Mouse (Mus musculus) embryonic facial prominence, embryonic 15.5 days (tissue): ENCODE data around the gene Ppp3ca. TPM values are rescaled to one million over a fixed set of nuclear protein-coding genes. Genes with fewer than 3 reads are reported as not detected.

Experiments used
- ATAC-seq: fragments of 200-750 bp; cut with Nextera tagmentation; 2 replicates; pipeline ENCODE4 v1.8.0; 2017; ENCODE audit warnings: low read depth, moderate TSS enrichment; ENCODE audit not compliant: insufficient number of reproducible peaks, low FRiP score, low TSS enrichment
- H3K27ac ChIP-seq: fragments of 300-500 bp; sonication (generic); replicated peaks from 2 replicates; pipeline ENCODE4 v1.5.1; 2015; ENCODE audit warnings: mild to moderate bottlenecking, inconsistent platforms
- H3K27me3 ChIP-seq: fragments of 300-500 bp; sonication (generic); 2 replicates; pipeline ENCODE4 v1.6.1; 2015; ENCODE audit warnings: inconsistent platforms
- H3K36me3 ChIP-seq: fragments of 300-500 bp; sonication (generic); 2 replicates; pipeline ENCODE4 v1.6.1; 2015; ENCODE audit warnings: mild to moderate bottlenecking, inconsistent platforms
- H3K4me1 ChIP-seq: fragments of 300-500 bp; sonication (generic); 2 replicates; pipeline ENCODE4 v1.6.1; 2015; ENCODE audit warnings: inconsistent platforms
- H3K4me2 ChIP-seq: fragments of 300-500 bp; sonication (generic); replicated peaks from 2 replicates; pipeline ENCODE4 v1.6.1; 2015; ENCODE audit warnings: mild to moderate bottlenecking, inconsistent platforms
- H3K4me3 ChIP-seq: fragments of 300-500 bp; sonication (generic); replicated peaks from 2 replicates; pipeline ENCODE4 v1.5.1; 2015; ENCODE audit warnings: mild to moderate bottlenecking, inconsistent platforms
- H3K9ac ChIP-seq: fragments of 300-500 bp; sonication (generic); 2 replicates; pipeline ENCODE4 v1.6.1; 2015; ENCODE audit warnings: inconsistent platforms
- H3K9me3 ChIP-seq: fragments of 300-500 bp; sonication (generic); replicated peaks from 2 replicates; pipeline ENCODE4 v1.6.1; 2016; ENCODE audit warnings: inconsistent platforms
- WGBS: fragments of 180-500 bp; shearing (Covaris S2); methylation state at CpG from one replicate; pipeline ENCODE4 v1.1.7; 2015; 5-methylcytosine and 5-hydroxymethylcytosine counted together
- polyA plus RNA-seq: library from polyadenylated mRNA; unstranded; fragments of >200 nt; fragmentation: Nextera tagmentation; extraction: Ambion mirVana; gene quantifications from 2 replicates; pipeline ENCODE4 v1.2.1, GENCODE M21; 2015

Ppp3ca gene
- polyA plus RNA-seq, 1 experiment from 2014 or later: 82.8 TPM

DNA sequence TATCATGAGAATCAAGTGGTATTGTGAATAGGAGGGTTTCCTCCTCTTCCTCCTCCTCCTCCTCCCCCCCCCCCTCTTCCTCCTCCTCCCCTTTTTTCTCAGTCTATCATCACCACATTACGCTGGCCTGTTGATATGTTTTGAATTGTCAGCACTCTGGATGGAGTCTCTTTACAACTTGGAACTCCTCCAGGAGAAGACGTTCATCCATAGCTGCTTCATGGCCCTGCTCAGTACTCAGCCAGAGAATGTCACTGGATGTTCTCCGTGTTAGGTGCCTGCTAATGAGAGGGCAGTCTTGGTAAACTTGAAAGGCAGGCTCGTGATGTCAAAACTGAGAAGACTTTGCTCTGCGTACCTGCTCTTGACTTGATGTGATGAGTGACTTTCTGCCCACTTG lies 149.1 kb downstream of the Ppp3ca start:
- Histone ChIP-seq H3K4me2 (no peak overlapping the region), H3K9ac (no peak overlapping the region), H3K27me3 (no peaks in the 10 kb centered on the region), H3K9me3 (no peaks in the 10 kb centered on the region), H3K27ac (no peak overlapping the region), H3K4me3 (no peak overlapping the region), H3K4me1 (no peaks in the 10 kb centered on the region), H3K36me3 (no peaks in the 10 kb centered on the region)
- ATAC-seq: no peak
- WGBS: 60% methylated on average over 5 of the region's 5 CpGs

- no peak overlapping the region for H3K4me2 ChIP-seq
- no peak overlapping the region for H3K27ac ChIP-seq
- no peaks in the 10 kb centered on the region for H3K27me3 ChIP-seq
- H3K36me3 ChIP-seq: no peaks in the 10 kb centered on the region
- no peaks in the 10 kb centered on the region for H3K9me3 ChIP-seq
- no peak for ATAC-seq
- H3K4me1 ChIP-seq: no peaks in the 10 kb centered on the region
- H3K9ac ChIP-seq: no peak overlapping the region
- 64% methylated on average over 3 of the region's 3 CpGs for WGBS
- H3K4me3 ChIP-seq: no peak overlapping the region
Measured at GRCm38 (mm10) chr3:136821039-136821438, 151.1 kb downstream of the Ppp3ca start.

DNA sequence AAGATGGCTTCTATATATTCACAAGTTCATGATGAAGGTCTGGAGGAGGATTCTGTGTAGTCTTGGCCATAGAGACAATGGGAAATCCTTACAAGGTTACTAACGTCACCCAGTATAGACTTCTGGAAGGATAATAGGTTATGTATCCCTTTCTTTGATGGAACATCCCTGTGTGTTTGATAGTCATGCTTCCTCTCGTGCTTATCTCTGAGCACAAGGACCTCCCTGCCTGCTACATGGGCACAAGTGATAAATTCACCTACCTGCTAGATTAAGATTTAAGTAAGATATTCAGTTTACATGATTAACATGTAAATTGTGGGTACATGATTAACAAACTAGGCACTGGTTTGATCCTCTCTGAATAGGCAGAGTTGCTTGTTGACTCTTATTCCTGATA lies 152.1 kb downstream of the Ppp3ca start:
- Histone ChIP-seq H3K9me3 (no peaks in the 10 kb centered on the region), H3K36me3 (no peaks in the 10 kb centered on the region), H3K4me2 (no peak overlapping the region), H3K27ac (no peak overlapping the region), H3K27me3 (no peaks in the 10 kb centered on the region), H3K4me1 (no peaks in the 10 kb centered on the region), H3K9ac (no peak overlapping the region), H3K4me3 (no peak overlapping the region)
- 84% methylated on average over 2 of the region's 2 CpGs for WGBS
- ATAC-seq: no peak

GRCm38 (mm10) chr3:136822431-136822830 lies 152.5 kb downstream of the Ppp3ca start:
- WGBS: 93% methylated on average over 2 of the region's 2 CpGs
- Histone ChIP-seq H3K4me3 (no peak overlapping the region), H3K4me1 (no peaks in the 10 kb centered on the region), H3K4me2 (no peak overlapping the region), H3K27me3 (no peaks in the 10 kb centered on the region), H3K27ac (no peak overlapping the region), H3K9me3 (no peaks in the 10 kb centered on the region), H3K9ac (no peak overlapping the region), H3K36me3 (no peaks in the 10 kb centered on the region)
- no peak for ATAC-seq

- no peak for ATAC-seq
- Histone ChIP-seq H3K36me3 (no peaks in the 10 kb centered on the region), H3K4me2 (no peak overlapping the region), H3K4me1 (peaks cover 19% of the 10 kb centered on the region; the same call in 1 of the 2 replicates), H3K4me3 (no peak overlapping the region), H3K27me3 (no peaks in the 10 kb centered on the region), H3K9me3 (no peaks in the 10 kb centered on the region), H3K27ac (no peak overlapping the region), H3K9ac (no peak overlapping the region)
- WGBS: 77% methylated on average over 2 of the region's 2 CpGs
Measured at GRCm38 (mm10) chr3:136828451-136828850, 158.5 kb downstream of the Ppp3ca start.

- H3K36me3 ChIP-seq: no peaks in the 10 kb centered on the region
- H3K4me3 ChIP-seq: no peak overlapping the region
- no peak overlapping the region for H3K9ac ChIP-seq
- 69% methylated on average over 5 of the region's 5 CpGs for WGBS
- H3K4me1 ChIP-seq: peaks cover 25% of the 10 kb centered on the region; the same call in 1 of the 2 replicates
- no peak for ATAC-seq
- H3K4me2 ChIP-seq: no peak overlapping the region
- H3K27ac ChIP-seq: no peak overlapping the region
- no peaks in the 10 kb centered on the region for H3K27me3 ChIP-seq
- H3K9me3 ChIP-seq: no peaks in the 10 kb centered on the region
Measured at GRCm38 (mm10) chr3:136829109-136829508, 159.2 kb downstream of the Ppp3ca start.

GRCm38 (mm10) chr3:136830687-136831220 lies 160.8 kb downstream of the Ppp3ca start:
- Histone ChIP-seq H3K27me3 (no peaks in the 10 kb centered on the region), H3K36me3 (no peaks in the 10 kb centered on the region), H3K4me3 (no peak overlapping the region), H3K27ac (no peak overlapping the region), H3K9me3 (no peaks in the 10 kb centered on the region), H3K9ac (no peak overlapping the region), H3K4me1 (peaks cover 30% of the 10 kb centered on the region), H3K4me2 (no peak overlapping the region)
- ATAC-seq: no peak
- 66% methylated on average over 12 of the region's 12 CpGs for WGBS

DNA sequence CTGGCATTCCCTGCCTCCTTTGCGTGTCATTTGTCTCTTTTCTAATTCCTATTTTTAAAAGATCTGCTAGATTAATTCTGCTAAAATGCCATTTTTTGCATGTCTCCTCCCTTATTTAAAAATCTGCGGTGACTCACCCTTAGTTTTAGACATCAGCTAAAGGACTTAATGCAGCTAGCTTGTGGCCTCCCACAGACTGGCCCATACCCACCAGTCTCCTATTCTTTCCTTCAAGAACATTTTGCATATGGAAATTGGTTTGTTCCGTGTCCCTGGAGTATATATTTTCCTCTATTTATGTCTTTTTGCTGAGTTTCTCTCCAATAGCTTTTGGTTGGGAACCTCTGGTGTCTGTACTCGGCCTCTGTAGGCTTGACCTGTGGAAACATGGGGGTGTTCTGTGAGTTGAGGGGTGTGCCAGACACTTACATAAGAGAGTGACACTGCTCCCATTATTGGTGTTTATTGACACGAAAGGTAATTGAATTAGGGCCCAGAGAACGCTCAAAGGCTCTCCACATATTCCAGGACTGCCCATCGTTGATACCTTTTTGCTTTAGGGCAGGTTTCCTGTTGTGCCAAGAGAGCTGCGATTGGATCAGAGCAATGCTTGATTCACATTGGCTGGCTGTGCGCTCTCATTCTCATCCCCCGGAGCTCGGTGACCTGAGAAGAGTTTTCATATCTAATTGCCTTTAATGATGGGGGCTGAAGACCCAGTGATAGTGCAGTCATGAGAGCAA lies 163.2 kb downstream of the Ppp3ca start:
- H3K36me3 ChIP-seq: no peaks in the 10 kb centered on the region
- H3K4me1 ChIP-seq: peaks cover 36% of the 10 kb centered on the region
- H3K27ac ChIP-seq: no peak overlapping the region
- no peak for ATAC-seq
- 40% methylated on average over 11 of the region's 11 CpGs for WGBS
- no peak overlapping the region for H3K9ac ChIP-seq
- H3K4me3 ChIP-seq: no peak overlapping the region
- no peaks in the 10 kb centered on the region for H3K9me3 ChIP-seq
- H3K27me3 ChIP-seq: no peaks in the 10 kb centered on the region
- no peak overlapping the region for H3K4me2 ChIP-seq

GRCm38 (mm10) chr3:136833893-136834292 lies 164.0 kb downstream of the Ppp3ca start:
- H3K9ac ChIP-seq: no peak overlapping the region
- ATAC-seq: no peak
- H3K9me3 ChIP-seq: no peaks in the 10 kb centered on the region
- no peak overlapping the region for H3K4me2 ChIP-seq
- H3K4me1 ChIP-seq: peaks cover 36% of the 10 kb centered on the region
- H3K27ac ChIP-seq: no peak overlapping the region
- H3K4me3 ChIP-seq: no peak overlapping the region
- H3K36me3 ChIP-seq: no peaks in the 10 kb centered on the region
- H3K27me3 ChIP-seq: no peaks in the 10 kb centered on the region
- WGBS: 15% methylated on average over 5 of the region's 5 CpGs

DNA sequence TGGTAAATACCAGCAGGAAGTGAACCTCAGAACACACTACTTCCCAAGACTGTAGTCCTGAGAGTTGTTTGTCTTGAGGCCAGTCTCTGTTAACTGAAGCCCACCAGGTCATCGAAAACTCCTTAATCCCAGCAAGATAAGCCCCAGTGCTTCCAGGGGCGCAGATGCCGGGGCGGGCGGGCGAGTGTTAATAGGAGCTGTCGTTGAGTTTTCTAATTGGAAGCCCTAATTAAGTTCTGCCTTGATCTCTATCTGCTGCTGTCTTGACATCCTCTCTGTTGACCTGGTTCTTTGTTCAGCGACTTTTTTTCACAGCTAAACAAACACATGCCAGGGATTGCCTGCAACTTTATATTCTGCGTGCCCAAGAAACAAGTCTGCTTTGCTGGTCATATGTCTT lies 165.9 kb downstream of the Ppp3ca start:
- ATAC-seq: no peak
- WGBS: 51% methylated on average over 9 of the region's 9 CpGs

GRCm38 (mm10) chr3:136836319-136837193 lies 166.6 kb downstream of the Ppp3ca start:
- Histone ChIP-seq H3K9me3 (no peaks in the 10 kb centered on the region), H3K36me3 (no peaks in the 10 kb centered on the region), H3K9ac (no peak overlapping the region), H3K27me3 (no peaks in the 10 kb centered on the region), H3K4me3 (no peak overlapping the region), H3K4me2 (no peak overlapping the region), H3K27ac (no peak overlapping the region), H3K4me1 (peaks cover 32% of the 10 kb centered on the region)
- ATAC-seq: no peak
- WGBS: 62% methylated on average over 17 of the region's 17 CpGs

More for the DNA sequence above, 165.9 kb downstream of the Ppp3ca start:
- H3K4me3 ChIP-seq: no peak overlapping the region
- no peaks in the 10 kb centered on the region for H3K36me3 ChIP-seq
- H3K27me3 ChIP-seq: no peaks in the 10 kb centered on the region
- H3K27ac ChIP-seq: no peak overlapping the region; the same call in 1 of the 2 replicates
- no peak overlapping the region for H3K9ac ChIP-seq
- H3K4me1 ChIP-seq: peaks cover 36% of the 10 kb centered on the region
- H3K4me2 ChIP-seq: no peak overlapping the region
- no peaks in the 10 kb centered on the region for H3K9me3 ChIP-seq
